Mouse (Mus musculus) layer of hippocampus, adult 11-12 months (tissue): ENCODE results near the gene Parg.
"Not testable (repeated sequence)": the region's sequence is repeated elsewhere in the genome, so short reads cannot be mapped to it uniquely, and the experiment has no call there.

Experiments used
- DNase-seq: peaks from one replicate; pipeline ENCODE4 v3.0.0; 2022; ENCODE audit warnings: low spot score

The Parg gene

GRCm38 (mm10) chr14:32201791-32202451, at the start of gene Parg, which contains the start of gene Timm23:
Gene Parg (plus strand): TSS chr14:32201949.
Gene Timm23 (minus strand): TSS chr14:32201898.
- DNase-seq: peak; percentile 87

GRCm38 (mm10) chr14:32152243-32152965, 49.3 kb upstream of the Parg start:
- DNase-seq: no peak

- DNase-seq: no peak
These were observed 48.6 kb upstream of the Parg start for GRCm38 (mm10) chr14:32153156-32153555.

GRCm38 (mm10) chr14:32154758-32155157, 47.0 kb upstream of the Parg start:
- DNase-seq: no peak

GRCm38 (mm10) chr14:32159150-32159670, 42.5 kb upstream of the Parg start:
- DNase-seq: no peak

- DNase-seq: peak; percentile 99
These were observed 42.0 kb upstream of the Parg start, which contains the start of gene Ncoa4 for GRCm38 (mm10) chr14:32159690-32160246. Gene Ncoa4 (plus strand): TSS chr14:32159865.

- no peak for DNase-seq
These were observed 41.2 kb upstream of the Parg start for GRCm38 (mm10) chr14:32160563-32160962.

- no peak for DNase-seq
These were observed 40.5 kb upstream of the Parg start for GRCm38 (mm10) chr14:32161090-32161885.

- no peak for DNase-seq
These were observed 39.5 kb upstream of the Parg start for GRCm38 (mm10) chr14:32162231-32162630.

- DNase-seq: no peak
These were observed 38.4 kb upstream of the Parg start for GRCm38 (mm10) chr14:32163203-32163888.

GRCm38 (mm10) chr14:32164173-32165051, 37.3 kb upstream of the Parg start:
- no peak for DNase-seq

- DNase-seq: peak; percentile 24
These were observed 36.3 kb upstream of the Parg start for GRCm38 (mm10) chr14:32165278-32166061.

- no peak for DNase-seq
These were observed 35.7 kb upstream of the Parg start for GRCm38 (mm10) chr14:32166062-32166441.

GRCm38 (mm10) chr14:32166840-32167239, 34.9 kb upstream of the Parg start:
- no peak for DNase-seq

GRCm38 (mm10) chr14:32167326-32167725, 34.4 kb upstream of the Parg start:
- DNase-seq: no peak

- DNase-seq: no peak
These were observed 33.0 kb upstream of the Parg start for GRCm38 (mm10) chr14:32168653-32169231.

- no peak for DNase-seq
These were observed 31.6 kb upstream of the Parg start for GRCm38 (mm10) chr14:32170137-32170536.

- DNase-seq: no peak
These were observed 26.4 kb upstream of the Parg start for GRCm38 (mm10) chr14:32175310-32175709.

GRCm38 (mm10) chr14:32176590-32176989, 25.2 kb upstream of the Parg start:
- not testable (repeated sequence) for DNase-seq
